Mouse (Mus musculus): Measurements from ENCODE around the gene Tigd2. TPM values are rescaled to one million over a fixed set of nuclear protein-coding genes. Genes with fewer than 3 reads are reported as not detected.
"Not testable (repeated sequence)": the region's sequence is repeated elsewhere in the genome, so short reads cannot be mapped to it uniquely, and the experiment has no call there.

The Tigd2 gene
- total and polyA plus RNA-seq, 2 experiments from 2014 or later = 10.9 to 14.9 TPM

GRCm38 (mm10) chr6:59178051-59178450 lies 30.6 kb upstream of the Tigd2 start:
- 88% methylated on average over 3 of the region's 3 CpGs for WGBS
- Histone ChIP-seq H3K9ac (replicated peaks; ENCODE audit: low read length) (no peak overlapping the region), H3K36me3 (ENCODE audit: insufficient read depth, low read length) (no peaks in the 10 kb centered on the region), H3K27me3 (ENCODE audit: insufficient read depth, low read length) (no peaks in the 10 kb centered on the region), H3K4me3 (ENCODE audit: low read length) (no peak overlapping the region), H3K9me3 (ENCODE audit: low read length) (no peaks in the 10 kb centered on the region), H3K27ac (no peak overlapping the region), H3K4me1 (ENCODE audit: insufficient read depth, low read length) (no peaks in the 10 kb centered on the region), H3K4me2 (ENCODE audit: low read depth, low read length) (no peak overlapping the region)
- DNase-seq (ENCODE audit: low spot score) (no peak), ATAC-seq (no peak)
- no peak for TF ChIP-seq CTCF (IDR thresholded peaks at IDR 0.05; ENCODE audit: low read depth)

GRCm38 (mm10) chr6:59180376-59180996 lies 28.2 kb upstream of the Tigd2 start:
- no peak overlapping the region for H3K9ac ChIP-seq (replicated peaks; ENCODE audit: low read length)
- H3K9me3 ChIP-seq (ENCODE audit: low read length) = no peaks in the 10 kb centered on the region
- WGBS = 43% methylated on average over 7 of the region's 7 CpGs
- peak; percentile 91 for DNase-seq (ENCODE audit: low spot score)
- no peaks in the 10 kb centered on the region for H3K36me3 ChIP-seq (ENCODE audit: insufficient read depth, low read length)
- H3K4me3 ChIP-seq (ENCODE audit: low read length) = no peak overlapping the region
- no peaks in the 10 kb centered on the region for H3K4me1 ChIP-seq (ENCODE audit: insufficient read depth, low read length)
- H3K27ac ChIP-seq = no peak overlapping the region
- H3K4me2 ChIP-seq (ENCODE audit: low read depth, low read length) = no peak overlapping the region
- TF ChIP-seq CTCF (IDR thresholded peaks at IDR 0.05; ENCODE audit: low read depth) = peak; percentile 87
- peak; percentile 89 for ATAC-seq
- no peaks in the 10 kb centered on the region for H3K27me3 ChIP-seq (ENCODE audit: insufficient read depth, low read length)

- ATAC-seq = no peak
- Histone ChIP-seq H3K9ac (replicated peaks; ENCODE audit: low read length) (no peak overlapping the region), H3K27me3 (ENCODE audit: insufficient read depth, low read length) (no peaks in the 10 kb centered on the region), H3K27ac (no peak overlapping the region), H3K4me3 (ENCODE audit: low read length) (no peak overlapping the region), H3K4me2 (ENCODE audit: low read depth, low read length) (no peak overlapping the region), H3K4me1 (ENCODE audit: insufficient read depth, low read length) (no peaks in the 10 kb centered on the region), H3K9me3 (ENCODE audit: low read length) (no peaks in the 10 kb centered on the region), H3K36me3 (ENCODE audit: insufficient read depth, low read length) (no peaks in the 10 kb centered on the region)
- no peak for DNase-seq (ENCODE audit: low spot score)
- 64% methylated on average over 13 of the region's 13 CpGs for WGBS
- TF ChIP-seq CTCF (IDR thresholded peaks at IDR 0.05; ENCODE audit: low read depth) = no peak
Observed at GRCm38 (mm10) chr6:59185010-59185699, 23.5 kb upstream of the Tigd2 start.

GRCm38 (mm10) chr6:59190006-59190405 lies 18.7 kb upstream of the Tigd2 start:
- H3K4me2 ChIP-seq (ENCODE audit: low read depth, low read length) = no peak overlapping the region
- H3K9me3 ChIP-seq (ENCODE audit: low read length) = no peaks in the 10 kb centered on the region
- no peak overlapping the region for H3K4me3 ChIP-seq (ENCODE audit: low read length)
- no peak overlapping the region for H3K27ac ChIP-seq
- WGBS = 78% methylated on average over 1 of the region's 1 CpGs
- ATAC-seq (no peak), DNase-seq (ENCODE audit: low spot score) (no peak)
- H3K4me1 ChIP-seq (ENCODE audit: insufficient read depth, low read length) = no peaks in the 10 kb centered on the region
- no peak for TF ChIP-seq CTCF (IDR thresholded peaks at IDR 0.05; ENCODE audit: low read depth)
- H3K36me3 ChIP-seq (ENCODE audit: insufficient read depth, low read length) = no peaks in the 10 kb centered on the region
- no peak overlapping the region for H3K9ac ChIP-seq (replicated peaks; ENCODE audit: low read length)
- no peaks in the 10 kb centered on the region for H3K27me3 ChIP-seq (ENCODE audit: insufficient read depth, low read length)

DNA sequence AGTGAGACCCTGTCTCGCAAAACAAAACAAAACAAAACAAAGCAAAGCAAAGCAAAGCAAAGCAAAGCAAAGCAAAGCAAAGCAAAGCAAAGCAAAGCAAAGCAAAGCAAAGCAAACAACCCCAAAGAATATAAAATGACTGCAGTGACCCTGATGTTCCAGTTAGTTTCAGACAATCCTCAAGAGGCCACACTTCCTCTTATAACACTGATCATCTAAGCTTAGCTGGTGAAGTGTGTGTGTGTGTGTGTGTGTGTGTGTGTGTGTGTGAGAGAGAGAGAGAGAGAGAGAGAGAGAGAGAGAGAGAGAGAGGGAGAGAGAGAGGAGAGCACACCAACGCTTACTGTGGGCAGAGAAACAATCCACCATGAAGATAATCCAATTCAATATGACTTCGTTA lies 14.2 kb upstream of the Tigd2 start:
- H3K4me1 ChIP-seq (ENCODE audit: insufficient read depth, low read length); H3K9me3 ChIP-seq (ENCODE audit: low read length); H3K4me3 ChIP-seq (ENCODE audit: low read length); H3K9ac ChIP-seq (replicated peaks; ENCODE audit: low read length); H3K27me3 ChIP-seq (ENCODE audit: insufficient read depth, low read length); H3K4me2 ChIP-seq (ENCODE audit: low read depth, low read length); H3K27ac ChIP-seq; DNase-seq (ENCODE audit: low spot score); ATAC-seq; H3K36me3 ChIP-seq (ENCODE audit: insufficient read depth, low read length): not testable (repeated sequence)
- WGBS = 79% methylated on average over 3 of the region's 3 CpGs

GRCm38 (mm10) chr6:59195849-59196635 lies 12.6 kb upstream of the Tigd2 start:
- TF ChIP-seq CTCF (IDR thresholded peaks at IDR 0.05; ENCODE audit: low read depth) = no peak
- H3K4me3 ChIP-seq (ENCODE audit: low read length) = no peak overlapping the region
- no peak for DNase-seq (ENCODE audit: low spot score)
- H3K36me3 ChIP-seq (ENCODE audit: insufficient read depth, low read length) = no peaks in the 10 kb centered on the region
- no peak overlapping the region for H3K4me2 ChIP-seq (ENCODE audit: low read depth, low read length)
- no peak overlapping the region for H3K27ac ChIP-seq
- H3K4me1 ChIP-seq (ENCODE audit: insufficient read depth, low read length) = no peaks in the 10 kb centered on the region
- no peaks in the 10 kb centered on the region for H3K9me3 ChIP-seq (ENCODE audit: low read length)
- WGBS = 64% methylated on average over 2 of the region's 2 CpGs
- no peak overlapping the region for H3K9ac ChIP-seq (replicated peaks; ENCODE audit: low read length)
- ATAC-seq = no peak
- H3K27me3 ChIP-seq (ENCODE audit: insufficient read depth, low read length) = no peaks in the 10 kb centered on the region

Data from hindbrain, postnatal 0 days (tissue).